Mouse (Mus musculus) embryonic facial prominence, embryonic 10.5 days (tissue): ENCODE measurements around the gene Slc25a39. TPM values are rescaled to one million over a fixed set of nuclear protein-coding genes. Genes with fewer than 3 reads are reported as not detected.

Source experiments
- DNase-seq: peaks from one replicate; pipeline ENCODE4 v3.0.0-alpha.2; 2017; ENCODE audit warnings: low spot score
- H3K27ac ChIP-seq: fragments of 300-500 bp; sonication (generic); replicated peaks from 2 replicates; pipeline ENCODE4 v1.5.1; 2016; ENCODE audit warnings: mild to moderate bottlenecking
- H3K27me3 ChIP-seq: fragments of 300-500 bp; sonication (generic); replicated peaks from 2 replicates; pipeline ENCODE4 v1.6.1; 2016; ENCODE audit warnings: low read depth, mild to moderate bottlenecking; ENCODE audit not compliant: poor library complexity, severe bottlenecking
- H3K36me3 ChIP-seq: fragments of 300-500 bp; sonication (generic); replicated peaks from 2 replicates; pipeline ENCODE4 v1.6.1; 2016; ENCODE audit warnings: mild to moderate bottlenecking, moderate library complexity
- H3K4me1 ChIP-seq: fragments of 300-500 bp; sonication (generic); 2 replicates; pipeline ENCODE4 v1.6.1; 2016
- H3K4me3 ChIP-seq: fragments of 300-500 bp; sonication (generic); 2 replicates; pipeline ENCODE4 v1.5.1; 2016; ENCODE audit warnings: mild to moderate bottlenecking, moderate library complexity
- H3K9me3 ChIP-seq: fragments of 300-500 bp; sonication (generic); 2 replicates; pipeline ENCODE4 v1.6.1; 2016; ENCODE audit warnings: mild to moderate bottlenecking
- WGBS: fragments of 180-500 bp; shearing (Covaris S2); methylation state at CpG from one replicate; pipeline ENCODE4 v1.1.7; 2016; 5-methylcytosine and 5-hydroxymethylcytosine counted together
- polyA plus RNA-seq: library from polyadenylated mRNA; unstranded; fragments of >200 nt; fragmentation: Nextera tagmentation; extraction: Ambion mirVana; gene quantifications from 2 replicates; pipeline ENCODE4 v1.2.1, GENCODE M21; 2016

Gene Slc25a39
- polyA plus RNA-seq, 1 experiment from 2014 or later = 229 TPM

GRCm38 (mm10) chr11:102443740-102444139 is 36.0 kb upstream of the Slc25a39 start:
- WGBS = 68% methylated on average over 12 of the region's 12 CpGs
- Histone ChIP-seq H3K9me3 (no peaks in the 10 kb centered on the region), H3K36me3 (peaks cover 54% of the 10 kb centered on the region), H3K27me3 (peaks cover 45% of the 10 kb centered on the region), H3K4me1 (peaks cover 58% of the 10 kb centered on the region), H3K4me3 (no peak overlapping the region), H3K27ac (no peak overlapping the region)
- no peak for DNase-seq

GRCm38 (mm10) chr11:102442089-102442488 is 34.3 kb upstream of the Slc25a39 start:
- H3K36me3 ChIP-seq = peaks cover 70% of the 10 kb centered on the region
- WGBS = 92% methylated on average over 6 of the region's 6 CpGs
- no peak overlapping the region for H3K4me3 ChIP-seq
- peaks cover 45% of the 10 kb centered on the region for H3K27me3 ChIP-seq
- no peaks in the 10 kb centered on the region for H3K9me3 ChIP-seq
- H3K4me1 ChIP-seq = peaks cover 59% of the 10 kb centered on the region
- DNase-seq = no peak
- no peak overlapping the region for H3K27ac ChIP-seq

- no peak overlapping the region for H3K27ac ChIP-seq
- 82% methylated on average over 3 of the region's 3 CpGs for WGBS
- peaks cover 77% of the 10 kb centered on the region for H3K36me3 ChIP-seq
- H3K4me3 ChIP-seq = no peak overlapping the region
- H3K9me3 ChIP-seq = no peaks in the 10 kb centered on the region
- DNase-seq = no peak
- H3K4me1 ChIP-seq = peaks cover 57% of the 10 kb centered on the region
- H3K27me3 ChIP-seq = peaks cover 45% of the 10 kb centered on the region
Measured at GRCm38 (mm10) chr11:102441434-102441833, 33.7 kb upstream of the Slc25a39 start.

- Histone ChIP-seq H3K27me3 (peaks cover 36% of the 10 kb centered on the region), H3K9me3 (no peaks in the 10 kb centered on the region), H3K36me3 (peaks cover 88% of the 10 kb centered on the region), H3K4me1 (peaks cover 46% of the 10 kb centered on the region), H3K4me3 (no peak overlapping the region), H3K27ac (no peak overlapping the region)
- no peak for DNase-seq
- WGBS = 89% methylated on average over 8 of the region's 8 CpGs
Measured at GRCm38 (mm10) chr11:102440255-102440654, 32.5 kb upstream of the Slc25a39 start.

- DNase-seq = no peak
- H3K9me3 ChIP-seq = no peaks in the 10 kb centered on the region
- H3K27ac ChIP-seq = no peak overlapping the region
- H3K4me3 ChIP-seq = peak overlapping the region; percentile 54; the same call in 1 of the 2 replicates
- peaks cover 31% of the 10 kb centered on the region for H3K27me3 ChIP-seq
- peaks cover 38% of the 10 kb centered on the region for H3K4me1 ChIP-seq
- peaks cover 96% of the 10 kb centered on the region for H3K36me3 ChIP-seq
- WGBS = 80% methylated on average over 14 of the region's 14 CpGs
Measured at GRCm38 (mm10) chr11:102439093-102440082, 31.6 kb upstream of the Slc25a39 start.

GRCm38 (mm10) chr11:102438212-102439092 is 30.7 kb upstream of the Slc25a39 start:
- WGBS = 6% methylated on average over 77 of the region's 77 CpGs
- peaks cover 95% of the 10 kb centered on the region for H3K36me3 ChIP-seq
- peaks cover 31% of the 10 kb centered on the region for H3K27me3 ChIP-seq
- peaks cover 33% of the 10 kb centered on the region for H3K4me1 ChIP-seq
- DNase-seq = peak; percentile 93
- peak overlapping the region; percentile 63 for H3K27ac ChIP-seq
- H3K4me3 ChIP-seq = peak overlapping the region; percentile 54
- no peaks in the 10 kb centered on the region for H3K9me3 ChIP-seq

- peak overlapping the region; percentile 63 for H3K27ac ChIP-seq
- H3K27me3 ChIP-seq = peaks cover 31% of the 10 kb centered on the region
- H3K9me3 ChIP-seq = no peaks in the 10 kb centered on the region
- DNase-seq = peak; percentile 80
- H3K36me3 ChIP-seq = peaks cover 92% of the 10 kb centered on the region
- peaks cover 43% of the 10 kb centered on the region for H3K4me1 ChIP-seq
- peak overlapping the region; percentile 54 for H3K4me3 ChIP-seq
- 3% methylated on average over 87 of the region's 87 CpGs for WGBS
Measured at GRCm38 (mm10) chr11:102437120-102438061, 29.6 kb upstream of the Slc25a39 start.

- H3K27ac ChIP-seq = no peak overlapping the region
- H3K4me1 ChIP-seq = peaks cover 50% of the 10 kb centered on the region
- DNase-seq = no peak
- H3K27me3 ChIP-seq = peaks cover 31% of the 10 kb centered on the region
- no peak overlapping the region for H3K4me3 ChIP-seq
- 82% methylated on average over 10 of the region's 10 CpGs for WGBS
- H3K9me3 ChIP-seq = no peaks in the 10 kb centered on the region
- peaks cover 83% of the 10 kb centered on the region for H3K36me3 ChIP-seq
Measured at GRCm38 (mm10) chr11:102436471-102436790, 28.7 kb upstream of the Slc25a39 start.

GRCm38 (mm10) chr11:102435754-102436470 is 28.2 kb upstream of the Slc25a39 start:
- no peak for DNase-seq
- no peak overlapping the region for H3K27ac ChIP-seq
- WGBS = 91% methylated on average over 18 of the region's 18 CpGs
- H3K4me1 ChIP-seq = peaks cover 54% of the 10 kb centered on the region
- peaks cover 77% of the 10 kb centered on the region for H3K36me3 ChIP-seq
- H3K27me3 ChIP-seq = peaks cover 31% of the 10 kb centered on the region
- H3K9me3 ChIP-seq = no peaks in the 10 kb centered on the region
- H3K4me3 ChIP-seq = no peak overlapping the region

- no peak for DNase-seq
- Histone ChIP-seq H3K9me3 (no peaks in the 10 kb centered on the region), H3K4me1 (peaks cover 60% of the 10 kb centered on the region), H3K4me3 (no peak overlapping the region), H3K27me3 (peaks cover 26% of the 10 kb centered on the region), H3K36me3 (peaks cover 69% of the 10 kb centered on the region), H3K27ac (no peak overlapping the region)
- WGBS = 94% methylated on average over 11 of the region's 11 CpGs
Measured at GRCm38 (mm10) chr11:102434816-102435705, 27.3 kb upstream of the Slc25a39 start.
